Mouse (Mus musculus) liver, embryonic 12.5 days (tissue): ENCODE data around the gene Gm49416. TPM values are rescaled to one million over a fixed set of nuclear protein-coding genes. Genes with fewer than 3 reads are reported as not detected.
A peak's percentile ranks its signal among the peaks of the same experiment; 100 is the strongest.

ENCODE experiments used
- ATAC-seq: fragments of 200-750 bp; cut with Nextera tagmentation; 2 replicates; pipeline ENCODE4 v1.8.0; 2017; ENCODE audit warnings: moderate number of reproducible peaks, mild to moderate bottlenecking, moderate library complexity
- H3K27ac ChIP-seq: fragments of 300-500 bp; sonication (generic); 2 replicates; pipeline ENCODE4 v1.5.1; 2016; ENCODE audit warnings: mild to moderate bottlenecking
- H3K27me3 ChIP-seq: fragments of 300-500 bp; sonication (generic); replicated peaks from 2 replicates; pipeline ENCODE4 v1.6.1; 2016; ENCODE audit warnings: mild to moderate bottlenecking, moderate library complexity
- H3K36me3 ChIP-seq: fragments of 300-500 bp; sonication (generic); 2 replicates; pipeline ENCODE4 v1.6.1; 2016; ENCODE audit warnings: mild to moderate bottlenecking, moderate library complexity
- H3K4me1 ChIP-seq: fragments of 300-500 bp; sonication (generic); 2 replicates; pipeline ENCODE4 v1.6.1; 2016
- H3K4me2 ChIP-seq: fragments of 300-500 bp; sonication (generic); 2 replicates; pipeline ENCODE4 v1.6.1; 2016; ENCODE audit warnings: mild to moderate bottlenecking, moderate library complexity
- H3K4me3 ChIP-seq: fragments of 300-500 bp; sonication (generic); 2 replicates; pipeline ENCODE4 v1.5.1; 2016; ENCODE audit warnings: mild to moderate bottlenecking, moderate library complexity
- H3K9ac ChIP-seq: fragments of 300-500 bp; sonication (generic); 2 replicates; pipeline ENCODE4 v1.6.1; 2016; ENCODE audit warnings: mild to moderate bottlenecking, moderate library complexity
- H3K9me3 ChIP-seq: fragments of 300-500 bp; sonication (generic); replicated peaks from 2 replicates; pipeline ENCODE4 v1.6.1; 2016; ENCODE audit warnings: mild to moderate bottlenecking, moderate library complexity
- WGBS: fragments of 180-500 bp; shearing (Covaris S2); methylation state at CpG from one replicate; pipeline ENCODE4 v1.1.7; 2016; ENCODE audit not compliant: insufficient replicate concordance; 5-methylcytosine and 5-hydroxymethylcytosine counted together
- polyA plus RNA-seq: library from polyadenylated mRNA; unstranded; fragments of >200 nt; fragmentation: Nextera tagmentation; extraction: Ambion mirVana; gene quantifications from 2 replicates; pipeline ENCODE4 v1.2.1, GENCODE M21; 2016

Gene Gm49416
- polyA plus RNA-seq, 1 experiment from 2014 or later, result not detected

DNA sequence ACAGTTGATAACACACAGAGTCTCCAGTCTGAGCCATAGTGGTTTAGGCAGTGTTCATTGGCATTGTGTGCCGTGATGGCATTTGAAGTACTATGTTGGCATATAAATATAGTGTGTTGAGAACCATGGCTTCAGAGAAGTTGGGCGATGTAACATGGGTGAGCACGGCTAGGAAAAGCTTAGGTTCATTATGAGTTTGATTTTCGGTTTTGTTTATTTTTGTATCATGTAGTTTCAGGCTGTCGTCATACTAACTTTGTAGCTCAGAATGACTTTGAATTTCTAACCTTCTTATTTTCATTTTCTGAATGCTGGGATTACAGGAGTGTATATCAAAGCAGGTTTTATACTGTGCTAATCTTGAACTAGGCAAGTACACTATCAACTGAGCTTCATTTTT, 14.7 kb downstream of the Gm49416 start:
- Histone ChIP-seq H3K36me3 (peaks cover 82% of the 10 kb centered on the region), H3K27ac (no peak overlapping the region), H3K27me3 (no peaks in the 10 kb centered on the region), H3K9ac (no peak overlapping the region), H3K4me1 (peaks cover 24% of the 10 kb centered on the region), H3K9me3 (no peaks in the 10 kb centered on the region), H3K4me3 (no peak overlapping the region), H3K4me2 (no peak overlapping the region)
- ATAC-seq, result no peak
- WGBS, result 87% methylated on average over 5 of the region's 5 CpGs

DNA sequence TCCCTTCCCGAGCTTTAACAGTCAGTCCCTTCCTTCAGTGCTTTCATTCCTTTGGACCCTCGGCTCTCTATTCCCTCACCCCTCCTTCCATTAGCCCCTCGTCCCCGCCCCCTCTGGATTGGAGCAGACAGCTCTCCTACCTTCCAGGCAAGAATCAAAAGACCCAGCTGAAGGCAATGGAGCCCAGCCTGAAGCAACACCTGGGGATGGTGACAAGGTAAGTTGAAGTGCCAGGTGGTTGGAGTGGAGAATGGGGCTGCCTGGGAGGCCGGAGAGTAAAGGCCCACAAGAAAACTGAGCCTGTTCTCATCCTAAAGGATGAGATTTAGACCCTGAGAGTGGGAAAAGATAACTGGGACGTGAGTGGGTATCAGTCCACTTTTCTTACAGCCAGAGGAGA, 19.8 kb downstream of the Gm49416 start:
- Histone ChIP-seq H3K9me3 (no peaks in the 10 kb centered on the region), H3K4me1 (no peaks in the 10 kb centered on the region), H3K36me3 (peaks cover 100% of the 10 kb centered on the region), H3K27ac (no peak overlapping the region), H3K4me3 (no peak overlapping the region), H3K27me3 (no peaks in the 10 kb centered on the region), H3K4me2 (no peak overlapping the region), H3K9ac (no peak overlapping the region)
- 89% methylated on average over 6 of the region's 6 CpGs for WGBS
- no peak for ATAC-seq

DNA sequence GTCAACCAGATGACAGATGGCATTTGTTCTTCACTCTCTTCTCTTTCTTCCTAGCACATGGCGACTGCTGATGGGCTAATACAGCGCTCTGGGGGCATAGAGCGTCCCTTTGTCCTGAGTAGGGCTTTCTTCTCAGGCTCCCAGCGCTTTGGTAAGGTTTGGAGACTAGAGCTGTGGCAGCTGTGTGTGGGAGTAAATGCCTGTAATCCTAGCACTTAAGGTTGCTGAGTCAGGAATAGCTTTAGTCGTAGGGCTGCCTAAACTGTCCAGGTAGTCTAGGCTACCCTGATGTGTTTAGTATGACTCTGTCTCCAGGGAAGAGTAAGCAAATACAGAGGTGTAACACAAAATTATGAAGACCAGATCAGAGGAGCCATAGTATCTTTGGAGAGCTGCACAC, 23.1 kb downstream of the Gm49416 start:
- 90% methylated on average over 5 of the region's 5 CpGs for WGBS
- no peak for ATAC-seq

DNA sequence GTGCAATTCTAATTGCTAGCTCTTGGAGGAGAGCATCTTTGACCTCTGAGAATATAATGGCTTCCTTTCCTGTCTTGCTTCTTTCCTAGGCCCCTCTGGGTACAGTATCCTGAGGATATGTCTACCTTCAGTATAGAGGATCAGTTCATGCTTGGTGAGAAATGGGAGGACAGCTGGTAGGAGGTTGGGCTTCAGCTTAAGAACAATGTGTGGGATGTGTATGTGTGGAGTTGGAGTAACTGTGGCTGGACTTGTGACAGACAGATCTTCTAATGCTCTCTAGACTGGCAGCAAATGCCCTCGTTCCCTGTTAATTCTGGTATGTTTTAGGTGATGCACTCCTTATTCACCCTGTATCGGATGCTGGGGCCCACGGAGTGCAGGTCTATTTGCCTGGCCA, 25.5 kb downstream of the Gm49416 start:
- Histone ChIP-seq H3K9me3 (no peaks in the 10 kb centered on the region), H3K27ac (no peak overlapping the region), H3K36me3 (peaks cover 80% of the 10 kb centered on the region), H3K9ac (no peak overlapping the region), H3K27me3 (no peaks in the 10 kb centered on the region), H3K4me3 (no peak overlapping the region), H3K4me2 (no peak overlapping the region), H3K4me1 (peaks cover 8% of the 10 kb centered on the region; the same call in 1 of the 2 replicates)
- ATAC-seq, result no peak
- 92% methylated on average over 3 of the region's 3 CpGs for WGBS

More for the DNA sequence above, 23.1 kb downstream of the Gm49416 start:
- H3K9ac ChIP-seq, result no peak overlapping the region
- no peak overlapping the region for H3K27ac ChIP-seq
- H3K4me1 ChIP-seq, result no peaks in the 10 kb centered on the region
- no peak overlapping the region for H3K4me2 ChIP-seq
- peaks cover 100% of the 10 kb centered on the region for H3K36me3 ChIP-seq
- no peaks in the 10 kb centered on the region for H3K27me3 ChIP-seq
- H3K9me3 ChIP-seq, result no peaks in the 10 kb centered on the region
- H3K4me3 ChIP-seq, result no peak overlapping the region

DNA sequence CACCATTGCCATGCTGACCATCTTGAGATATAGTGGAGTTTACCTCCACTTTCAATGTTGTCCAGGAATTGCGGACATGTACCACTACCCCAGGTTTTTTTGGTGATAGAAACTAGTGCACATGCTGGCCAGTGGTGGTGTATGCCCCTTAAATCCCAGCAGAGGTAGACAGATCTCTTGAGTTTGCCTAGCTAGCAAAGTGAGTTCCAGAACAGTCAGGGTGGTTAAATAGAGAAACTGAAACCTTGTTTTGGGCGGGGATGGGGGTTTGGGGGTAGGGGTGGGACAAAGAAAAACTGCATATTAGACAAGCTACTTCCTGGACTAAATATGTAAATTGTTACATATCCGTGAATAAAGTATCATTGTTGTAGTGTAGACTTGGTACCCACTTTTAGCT, 30.3 kb downstream of the Gm49416 start:
- Histone ChIP-seq H3K4me2 (no peak overlapping the region), H3K36me3 (peaks cover 51% of the 10 kb centered on the region), H3K4me3 (no peak overlapping the region), H3K9ac (no peak overlapping the region), H3K27me3 (no peaks in the 10 kb centered on the region), H3K27ac (peak overlapping the region; percentile 95; the same call in 1 of the 2 replicates), H3K4me1 (peaks cover 46% of the 10 kb centered on the region), H3K9me3 (no peaks in the 10 kb centered on the region)
- 73% methylated on average over 3 of the region's 3 CpGs for WGBS
- no peak for ATAC-seq

DNA sequence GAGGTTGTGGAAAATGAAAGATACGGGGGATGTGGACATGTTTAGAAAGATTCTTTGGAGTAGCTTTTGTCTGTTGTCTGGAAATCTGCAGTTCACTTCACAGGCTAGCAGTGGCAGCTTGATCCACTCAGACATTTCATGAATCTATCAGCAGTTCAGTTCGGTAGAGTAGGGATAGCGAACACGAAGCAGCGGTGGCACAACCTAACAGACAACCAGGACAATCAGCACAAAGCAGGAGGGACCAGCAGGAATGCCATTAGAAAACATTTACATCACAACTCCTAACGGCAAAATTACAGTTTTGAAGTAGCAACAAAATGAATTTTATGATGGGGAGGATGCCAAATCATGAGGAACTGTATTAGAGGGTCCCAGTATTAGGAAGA, 31.0 kb downstream of the Gm49416 start:
- Histone ChIP-seq H3K4me2 (peak overlapping the region; percentile 87), H3K27ac (peak overlapping the region; percentile 95), H3K36me3 (peaks cover 50% of the 10 kb centered on the region), H3K9ac (peak overlapping the region; percentile 90), H3K4me1 (peaks cover 48% of the 10 kb centered on the region), H3K9me3 (no peaks in the 10 kb centered on the region), H3K27me3 (no peaks in the 10 kb centered on the region), H3K4me3 (peak overlapping the region; percentile 87)
- ATAC-seq, result no peak
- WGBS, result 64% methylated on average over 6 of the region's 6 CpGs

DNA sequence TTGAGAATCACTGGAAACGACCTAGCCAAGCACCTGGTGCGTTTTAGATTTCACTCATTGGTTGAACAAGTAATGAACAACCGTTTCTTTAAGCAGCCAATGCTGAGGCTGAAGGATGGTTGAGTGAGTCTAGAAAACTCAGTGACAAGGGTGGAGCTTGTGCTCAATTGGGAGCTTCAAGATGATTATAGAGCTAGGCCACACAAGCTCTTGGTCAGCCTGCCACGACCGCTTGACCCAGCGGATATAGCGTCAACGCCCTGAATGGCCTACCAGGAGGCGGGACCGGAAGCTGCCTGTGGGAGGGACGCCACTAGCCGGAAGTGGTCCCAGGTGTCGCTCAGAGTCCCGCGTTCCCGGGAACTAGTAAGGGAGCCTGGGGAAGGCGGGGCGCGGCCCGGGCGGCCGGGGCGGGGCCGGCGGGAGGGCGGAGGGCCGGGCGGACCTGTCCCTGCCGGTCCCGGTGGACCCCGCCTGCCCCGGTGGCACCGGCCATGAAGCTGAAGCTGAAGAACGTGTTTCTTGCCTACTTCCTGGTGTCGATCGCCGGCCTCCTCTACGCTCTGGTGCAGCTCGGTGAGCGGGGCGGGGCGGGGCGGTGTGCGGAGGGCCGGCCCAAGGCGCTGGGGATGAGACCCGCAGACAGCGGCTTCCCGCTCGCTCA, 31.5 kb downstream of the Gm49416 start, which contains the start of gene B3gat3:
Gene B3gat3 (plus strand): TSS at position 302 of the 664 bp plus-strand sequence.
- H3K9me3 ChIP-seq, result no peaks in the 10 kb centered on the region
- 2% methylated on average over 49 of the region's 50 CpGs for WGBS
- H3K27me3 ChIP-seq, result no peaks in the 10 kb centered on the region
- peak within 1 kb of the TSS; percentile 90 for H3K9ac ChIP-seq
- peaks cover 47% of the 10 kb centered on the region for H3K36me3 ChIP-seq
- H3K4me3 ChIP-seq, result peak within 1 kb of the TSS; percentile 87
- ATAC-seq, result peak; percentile 95
- peak within 1 kb of the TSS; percentile 95 for H3K27ac ChIP-seq
- peak within 1 kb of the TSS; percentile 87 for H3K4me2 ChIP-seq
- peaks cover 48% of the 10 kb centered on the region for H3K4me1 ChIP-seq

DNA sequence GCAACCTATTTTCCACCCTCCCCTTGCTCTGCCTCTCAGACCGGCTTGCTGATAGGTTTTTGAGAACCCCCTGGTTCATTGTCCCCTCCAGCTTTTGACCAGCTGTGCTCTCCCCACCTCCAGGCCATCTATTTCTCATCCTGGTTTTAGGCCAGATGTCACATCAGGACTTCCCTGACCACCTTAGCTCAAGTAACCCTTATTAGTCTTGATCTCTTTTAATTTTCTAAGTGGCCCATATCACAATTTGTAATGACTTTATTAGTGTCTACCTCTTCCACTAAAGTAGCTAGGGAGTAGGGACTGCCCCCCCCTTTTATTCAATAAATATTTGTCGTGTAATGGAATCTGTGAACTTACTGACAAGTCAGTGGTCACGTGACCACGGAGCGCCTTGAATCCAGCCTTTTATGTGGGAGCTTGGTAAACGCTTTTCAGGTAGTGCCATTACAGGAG, 32.1 kb downstream of the Gm49416 start:
- no peak for ATAC-seq
- WGBS, result 2% methylated on average over 6 of the region's 6 CpGs
- H3K36me3 ChIP-seq, result peaks cover 47% of the 10 kb centered on the region

DNA sequence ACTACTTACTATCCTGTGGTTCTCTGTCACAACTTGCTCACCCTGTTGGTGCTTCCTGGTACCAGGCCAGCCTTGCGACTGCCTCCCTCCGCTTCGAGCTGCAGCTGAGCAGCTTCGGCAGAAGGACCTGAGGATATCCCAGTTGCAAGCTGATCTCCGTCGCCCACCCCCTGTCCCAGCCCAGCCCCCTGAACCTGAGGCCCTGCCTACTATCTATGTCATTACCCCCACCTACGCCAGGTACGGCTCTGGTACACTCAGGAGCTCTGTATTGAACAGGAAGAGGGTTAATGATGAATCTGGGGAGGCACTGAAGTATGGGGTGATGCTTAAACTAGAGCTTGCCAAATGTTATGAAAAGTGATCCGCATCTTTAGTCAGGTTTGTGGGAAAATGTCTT, 33.0 kb downstream of the Gm49416 start:
- no peaks in the 10 kb centered on the region for H3K27me3 ChIP-seq
- H3K9me3 ChIP-seq, result no peaks in the 10 kb centered on the region
- H3K4me1 ChIP-seq, result peaks cover 58% of the 10 kb centered on the region
- H3K4me3 ChIP-seq, result peak overlapping the region; percentile 87
- ATAC-seq, result no peak
- H3K36me3 ChIP-seq, result peaks cover 47% of the 10 kb centered on the region
- H3K9ac ChIP-seq, result peak overlapping the region; percentile 90
- H3K4me2 ChIP-seq, result peak overlapping the region; percentile 87
- H3K27ac ChIP-seq, result peak overlapping the region; percentile 95; the same call in 1 of the 2 replicates
- WGBS, result 72% methylated on average over 9 of the region's 9 CpGs

More for the DNA sequence above, 32.1 kb downstream of the Gm49416 start:
- Histone ChIP-seq H3K4me3 (peak overlapping the region; percentile 87), H3K4me1 (peaks cover 49% of the 10 kb centered on the region), H3K27ac (peak overlapping the region; percentile 95), H3K27me3 (no peaks in the 10 kb centered on the region), H3K4me2 (peak overlapping the region; percentile 87), H3K9ac (peak overlapping the region; percentile 90), H3K9me3 (no peaks in the 10 kb centered on the region)

DNA sequence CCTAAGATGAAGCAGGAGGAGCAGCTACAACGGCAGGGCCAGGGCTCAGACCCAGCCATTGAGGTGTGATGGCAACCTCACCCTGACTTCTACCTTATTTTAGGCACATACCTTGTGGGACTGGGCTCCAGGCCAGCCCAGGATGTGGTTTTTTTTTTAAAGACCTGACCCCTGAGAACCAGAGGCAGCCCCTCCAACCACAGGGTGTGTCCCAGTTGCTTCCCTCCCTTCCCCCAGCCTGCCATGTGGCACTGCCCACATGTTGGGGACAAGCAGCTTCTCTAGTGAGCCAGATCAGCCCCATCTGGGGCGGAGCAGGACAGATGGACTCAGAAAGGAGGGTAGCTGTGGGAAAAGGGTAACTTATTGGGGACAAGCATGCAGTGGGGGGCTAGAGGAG, 38.0 kb downstream of the Gm49416 start:
- H3K36me3 ChIP-seq, result peaks cover 61% of the 10 kb centered on the region
- H3K4me3 ChIP-seq, result no peak overlapping the region
- ATAC-seq, result no peak
- no peaks in the 10 kb centered on the region for H3K27me3 ChIP-seq
- H3K4me1 ChIP-seq, result peaks cover 75% of the 10 kb centered on the region
- no peaks in the 10 kb centered on the region for H3K9me3 ChIP-seq
- H3K27ac ChIP-seq, result peak overlapping the region; percentile 92; the same call in 1 of the 2 replicates
- peak overlapping the region; percentile 40; the same call in 1 of the 2 replicates for H3K9ac ChIP-seq
- 63% methylated on average over 2 of the region's 2 CpGs for WGBS
- no peak overlapping the region for H3K4me2 ChIP-seq

DNA sequence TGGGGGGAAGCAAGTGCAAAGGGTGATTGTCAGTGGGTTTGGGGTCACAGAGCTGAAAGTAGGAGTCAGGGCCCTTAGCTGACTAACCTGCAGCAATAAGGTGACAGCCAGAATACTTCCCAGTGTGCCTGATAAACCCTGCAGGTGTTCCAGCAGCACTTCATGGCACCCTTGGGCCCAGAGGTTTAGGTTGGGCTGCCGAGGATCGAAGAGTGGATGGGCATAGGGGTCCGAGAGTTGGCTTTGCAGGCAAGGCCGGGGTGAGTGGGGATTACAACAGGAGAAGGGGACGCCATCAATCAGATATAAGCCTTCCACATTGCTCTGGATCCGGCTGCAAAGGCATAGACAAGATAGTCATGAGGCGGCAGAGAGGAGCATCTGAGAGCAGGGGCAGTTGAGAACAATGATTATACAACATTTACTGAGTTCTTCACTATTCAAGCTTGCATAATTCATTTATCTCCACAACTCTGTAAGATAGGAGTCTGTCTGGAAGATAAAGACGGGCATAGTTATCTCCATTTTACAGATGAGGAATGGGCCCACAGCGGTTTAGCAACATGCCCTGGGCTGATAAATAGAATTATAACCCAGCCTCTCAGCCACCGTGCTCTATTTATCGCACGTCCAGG, 39.3 kb downstream of the Gm49416 start:
- peak overlapping the region; percentile 92 for H3K27ac ChIP-seq

DNA sequence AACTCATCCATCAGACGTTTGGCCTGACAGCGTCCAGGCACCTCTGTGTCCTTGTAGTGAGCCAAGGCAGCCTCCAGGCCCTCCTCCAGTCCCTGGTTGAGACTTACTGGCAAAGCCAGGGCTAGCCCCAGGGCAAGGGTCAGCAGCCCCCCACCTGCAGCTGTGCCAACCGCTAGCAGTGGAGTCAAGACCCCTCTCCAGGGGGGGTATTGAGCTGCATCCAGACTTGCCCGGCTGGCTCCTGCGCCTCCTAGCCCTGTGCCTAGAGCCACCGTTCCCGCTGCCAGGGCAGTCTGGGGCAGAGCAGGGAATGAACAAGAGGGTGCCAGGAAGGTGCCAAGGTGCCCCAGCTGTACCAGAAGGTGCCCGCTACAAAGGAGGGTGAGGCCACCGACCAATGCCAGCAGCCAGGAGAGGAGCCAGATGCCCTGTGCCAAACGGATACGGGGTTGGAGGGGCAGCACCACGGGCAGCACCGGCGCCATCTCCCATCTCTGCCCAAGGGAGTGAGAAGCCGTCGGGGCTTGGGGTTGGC, 40.0 kb downstream of the Gm49416 start:
- peaks cover 56% of the 10 kb centered on the region for H3K36me3 ChIP-seq
- 36% methylated on average over 16 of the region's 16 CpGs for WGBS
- ATAC-seq, result peak; percentile 14; the same call in 1 of the 2 replicates

More for the DNA sequence above, 39.3 kb downstream of the Gm49416 start:
- Histone ChIP-seq H3K4me3 (peak overlapping the region; percentile 81), H3K36me3 (peaks cover 55% of the 10 kb centered on the region), H3K9ac (peak overlapping the region; percentile 83; the same call in 1 of the 2 replicates), H3K9me3 (no peaks in the 10 kb centered on the region), H3K4me2 (peak overlapping the region; percentile 96), H3K4me1 (peaks cover 62% of the 10 kb centered on the region), H3K27me3 (no peaks in the 10 kb centered on the region)
- WGBS, result 33% methylated on average over 12 of the region's 12 CpGs
- peak; percentile 48 for ATAC-seq

More for the DNA sequence above, 40.0 kb downstream of the Gm49416 start:
- no peaks in the 10 kb centered on the region for H3K27me3 ChIP-seq
- peak overlapping the region; percentile 92 for H3K27ac ChIP-seq
- peaks cover 55% of the 10 kb centered on the region for H3K4me1 ChIP-seq
- peak overlapping the region; percentile 83 for H3K9ac ChIP-seq
- peak overlapping the region; percentile 96 for H3K4me2 ChIP-seq
- no peaks in the 10 kb centered on the region for H3K9me3 ChIP-seq
- peak overlapping the region; percentile 81 for H3K4me3 ChIP-seq
